Mouse (Mus musculus): Measurements from ENCODE around the gene Rnf135.
"Not testable (repeated sequence)": the region's sequence is repeated elsewhere in the genome, so short reads cannot be mapped to it uniquely, and the experiment has no call there.

The Rnf135 gene

GRCm38 (mm10) chr11:80204037-80204436 lies 20.4 kb downstream of the Rnf135 start:
- DNase-seq: no peak

DNA sequence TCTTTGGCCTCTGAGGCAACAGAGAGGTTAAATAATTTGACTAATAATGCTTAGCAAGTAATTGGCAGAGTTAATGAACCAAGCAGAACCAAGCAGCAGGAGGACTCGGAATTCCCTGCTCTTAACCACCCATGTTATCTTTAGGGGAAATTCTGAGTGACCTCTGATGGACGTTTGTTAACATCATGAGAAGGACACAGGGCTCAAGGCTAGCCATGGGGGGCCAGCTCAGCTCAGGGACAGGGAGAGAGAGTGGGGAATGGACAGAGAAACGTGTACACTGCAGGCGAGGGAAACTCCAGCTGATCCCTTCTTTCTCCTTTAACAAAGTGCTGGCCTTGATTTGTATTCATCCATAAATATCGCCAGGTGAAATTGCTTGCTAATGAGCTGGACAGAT lies 21.3 kb downstream of the Rnf135 start:
- no peak for DNase-seq

DNA sequence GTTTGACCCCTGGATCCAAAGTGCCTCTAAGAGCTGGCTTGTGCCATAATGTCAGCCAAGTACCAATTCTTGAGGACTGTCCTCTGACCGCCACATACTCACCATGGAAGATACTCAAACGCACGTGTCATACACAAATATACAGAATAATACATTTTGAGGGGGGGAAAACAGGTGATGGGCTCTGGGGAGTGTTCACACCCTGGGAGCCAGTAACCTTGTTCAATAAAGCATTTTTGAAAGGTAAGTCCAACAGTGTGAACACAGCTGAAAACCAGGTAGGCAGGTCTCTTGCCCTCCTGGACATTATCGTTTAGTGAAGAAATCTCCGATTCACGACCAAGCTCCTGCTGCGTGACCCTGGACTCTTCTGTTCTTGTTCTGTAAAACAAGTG lies 24.8 kb downstream of the Rnf135 start:
- DNase-seq: no peak

GRCm38 (mm10) chr11:80208860-80209800 lies 25.5 kb downstream of the Rnf135 start, which contains the start of gene Rhot1:
TSS of gene Rhot1 (plus strand) at chr11:80209019.
- DNase-seq: peak; percentile 95 to 96

DNA sequence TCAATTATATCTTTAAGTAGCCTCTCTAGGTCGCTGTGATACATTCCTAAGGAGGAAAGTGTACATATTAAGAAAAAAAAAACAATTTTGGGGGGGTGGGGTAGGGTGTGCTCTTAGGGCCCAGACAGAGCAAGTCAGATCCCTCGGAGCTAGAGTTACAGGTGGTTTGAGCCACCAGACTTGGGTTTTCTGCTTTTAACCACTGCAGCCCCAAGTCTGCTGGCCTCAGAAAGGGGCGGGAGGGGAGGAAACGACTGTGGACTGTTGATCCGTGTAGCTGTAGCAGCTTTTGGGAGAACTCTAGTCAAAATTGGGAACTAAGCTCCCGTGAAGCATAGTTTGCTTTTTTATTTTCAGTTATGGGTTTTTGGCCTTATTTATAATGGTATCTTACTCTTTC lies 26.7 kb downstream of the Rnf135 start:
- no peak for DNase-seq

DNA sequence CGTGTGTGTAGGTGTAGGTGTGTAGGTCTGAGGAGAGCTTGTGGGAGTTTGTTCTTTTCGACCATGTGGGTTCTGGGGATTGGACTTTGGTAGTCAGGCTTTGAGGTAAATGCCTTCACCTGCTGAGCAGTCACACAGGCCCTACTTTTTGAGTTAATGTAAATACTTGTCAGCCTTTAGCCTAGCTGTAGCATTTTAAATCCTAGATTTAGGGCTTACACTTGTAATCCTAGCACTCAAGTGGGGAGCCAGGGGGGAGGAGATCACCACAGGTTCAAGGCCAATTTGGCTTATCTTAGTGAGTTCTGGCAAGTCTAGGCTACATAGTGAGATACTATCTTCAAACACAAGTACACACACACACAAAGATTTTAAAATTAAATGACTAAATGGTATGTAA lies 28.6 kb downstream of the Rnf135 start:
- no peak for DNase-seq

DNA sequence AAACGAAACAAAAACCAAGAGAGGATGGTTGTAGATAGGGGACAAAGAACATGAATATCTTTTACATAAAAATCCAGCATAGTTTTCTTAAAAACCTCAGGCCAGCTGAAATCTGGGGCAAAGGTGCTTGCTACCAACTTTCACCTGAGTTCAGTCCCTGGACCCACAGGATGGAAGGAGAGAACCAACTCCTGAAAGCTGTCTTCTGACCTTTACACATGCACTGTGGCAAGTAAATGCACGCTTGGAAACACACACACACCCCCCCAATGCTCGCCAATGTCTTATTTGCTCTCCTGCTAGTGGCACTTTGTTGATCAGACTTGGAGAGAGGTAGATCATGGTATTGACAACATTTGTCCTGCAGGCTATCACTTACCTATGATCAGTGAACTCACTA lies 31.6 kb downstream of the Rnf135 start:
- no peak for DNase-seq

DNA sequence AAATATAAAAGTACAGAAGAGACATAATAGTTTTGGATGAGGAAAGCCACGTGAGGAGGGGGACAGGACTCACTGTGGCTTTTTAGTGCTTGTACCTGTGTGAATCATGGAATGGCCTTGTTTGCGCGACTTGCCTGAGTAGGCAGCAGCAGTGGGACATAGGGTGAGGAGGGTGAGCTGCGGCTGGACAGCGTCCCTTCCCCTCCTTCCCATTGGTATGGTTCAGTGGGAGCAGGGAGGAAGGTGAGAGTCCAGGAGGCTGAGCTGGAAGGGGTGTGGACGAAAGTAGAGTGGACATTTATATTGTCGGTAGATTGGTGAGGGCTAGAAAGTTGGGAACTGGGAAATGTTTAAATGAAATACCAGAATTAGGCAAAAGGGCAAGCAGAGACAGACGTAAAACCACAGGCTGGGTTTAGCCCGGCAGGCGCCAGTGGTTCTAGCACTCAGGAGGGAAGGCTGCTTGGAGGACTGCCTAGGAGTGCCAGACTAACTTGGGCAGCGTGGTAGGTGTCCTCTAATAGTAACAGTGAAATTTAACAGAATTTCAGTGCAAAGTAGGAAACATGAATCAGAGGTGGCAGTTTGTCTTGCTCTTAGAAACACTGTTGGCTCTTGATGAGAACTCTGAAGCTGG lies 35.1 kb downstream of the Rnf135 start:
- DNase-seq: no peak

GRCm38 (mm10) chr11:80230066-80230465 lies 46.4 kb downstream of the Rnf135 start:
- DNase-seq: not testable (repeated sequence)

DNA sequence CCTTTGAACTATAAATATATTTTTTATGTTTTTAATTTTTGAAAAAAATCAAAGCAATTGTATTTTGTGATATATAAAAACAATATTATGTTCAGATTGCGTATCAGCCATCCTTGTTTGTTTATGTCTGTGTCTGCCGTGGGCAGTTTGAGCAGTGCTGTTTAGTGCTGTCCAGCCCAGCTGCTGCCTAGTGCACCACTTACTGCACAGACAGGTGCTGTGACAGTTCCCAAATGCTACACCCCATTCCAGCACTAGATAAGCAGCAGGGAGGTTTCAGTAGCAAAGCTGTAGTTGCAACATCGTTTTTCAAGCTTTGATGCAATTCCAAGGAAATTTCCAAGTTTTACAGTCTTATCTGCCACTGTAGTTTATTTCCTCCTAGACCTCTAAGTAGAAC lies 53.6 kb downstream of the Rnf135 start:
- DNase-seq: peak in 1 of 2 experiments; percentile 4

DNA sequence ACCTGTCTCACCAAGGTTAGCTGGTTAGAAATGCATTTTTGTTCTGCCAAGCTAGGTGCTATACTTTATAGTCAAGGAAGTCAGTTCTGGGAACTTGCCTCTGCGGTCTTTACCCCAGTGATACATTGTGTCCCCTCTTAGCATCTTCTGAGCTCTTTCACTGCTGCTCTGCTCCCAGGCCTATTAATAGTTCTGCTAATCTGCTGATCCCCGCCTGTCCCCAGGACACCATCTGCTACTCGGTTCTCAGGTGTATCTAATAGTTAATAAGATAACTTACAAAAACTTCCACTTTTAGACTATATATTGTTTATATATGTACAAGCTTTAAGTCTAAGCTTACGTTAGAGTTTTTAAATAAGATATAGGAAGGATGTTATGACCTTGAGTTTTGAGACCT lies 54.7 kb downstream of the Rnf135 start:
- no peak for DNase-seq

GRCm38 (mm10) chr11:80247026-80247425 lies 63.4 kb downstream of the Rnf135 start:
- no peak for DNase-seq

- no peak for DNase-seq
Measured at GRCm38 (mm10) chr11:80248531-80248930, 64.9 kb downstream of the Rnf135 start.
